Mouse (Mus musculus) hindbrain, embryonic 11.5 days (tissue): ENCODE measurements around the gene Pan2. TPM values are rescaled to one million over a fixed set of nuclear protein-coding genes. Genes with fewer than 3 reads are reported as not detected.

Experiments used
- ATAC-seq: fragments of 200-750 bp; cut with Nextera tagmentation; 2 replicates; pipeline ENCODE4 v1.8.0; 2017; ENCODE audit warnings: mild to moderate bottlenecking, moderate TSS enrichment, moderate library complexity; ENCODE audit not compliant: low FRiP score
- DNase-seq: peaks from one replicate; pipeline ENCODE4 v3.0.0-alpha.2; 2015; ENCODE audit warnings: low spot score
- H3K27ac ChIP-seq: fragments of 300-500 bp; sonication (generic); 2 replicates; pipeline ENCODE4 v1.5.1; 2014; ENCODE audit warnings: mild to moderate bottlenecking, low read depth, low read length
- H3K27me3 ChIP-seq: fragments of 300-500 bp; sonication (generic); 2 replicates; pipeline ENCODE4 v1.6.1; 2014; ENCODE audit warnings: mild to moderate bottlenecking, low read length, moderate library complexity, mixed read lengths; ENCODE audit not compliant: control insufficient read depth, insufficient read depth
- H3K36me3 ChIP-seq: fragments of 300-500 bp; sonication (generic); 2 replicates; pipeline ENCODE4 v1.6.1; 2014; ENCODE audit warnings: mild to moderate bottlenecking, low read length, moderate library complexity, mixed read lengths; ENCODE audit not compliant: control insufficient read depth, insufficient read depth
- H3K4me1 ChIP-seq: fragments of 300-500 bp; sonication (generic); replicated peaks from 2 replicates; pipeline ENCODE4 v1.6.1; 2014; ENCODE audit warnings: low read length, mixed read lengths; ENCODE audit not compliant: control insufficient read depth, insufficient read depth
- H3K4me2 ChIP-seq: fragments of 300-500 bp; sonication (generic); replicated peaks from 2 replicates; pipeline ENCODE4 v1.6.1; 2014; ENCODE audit warnings: mild to moderate bottlenecking, low read depth, low read length
- H3K4me3 ChIP-seq: fragments of 300-500 bp; sonication (generic); 2 replicates; pipeline ENCODE4 v1.5.1; 2014; ENCODE audit warnings: low read depth, low read length
- H3K9ac ChIP-seq: fragments of 300-500 bp; sonication (generic); 2 replicates; pipeline ENCODE4 v1.6.1; 2014; ENCODE audit warnings: low read depth, low read length
- H3K9me3 ChIP-seq: fragments of 300-500 bp; sonication (generic); 2 replicates; pipeline ENCODE4 v1.6.1; 2016; ENCODE audit warnings: low read length; ENCODE audit not compliant: control insufficient read depth
- WGBS: fragments of 180-500 bp; shearing (Covaris S2); extraction: QIAGEN DNeasy Blood & Tissue Kit; methylation state at CpG from one replicate; pipeline ENCODE4 v1.1.7; 2014; 5-methylcytosine and 5-hydroxymethylcytosine counted together
- polyA plus RNA-seq: library from polyadenylated mRNA; unstranded; fragments of >200 nt; fragmentation: Nextera tagmentation; extraction: Ambion mirVana; gene quantifications from 2 replicates; pipeline ENCODE4 v1.2.1, GENCODE M21; 2014

The Pan2 gene
- polyA plus RNA-seq, 1 experiment from 2014 or later = 31.2 TPM

DNA sequence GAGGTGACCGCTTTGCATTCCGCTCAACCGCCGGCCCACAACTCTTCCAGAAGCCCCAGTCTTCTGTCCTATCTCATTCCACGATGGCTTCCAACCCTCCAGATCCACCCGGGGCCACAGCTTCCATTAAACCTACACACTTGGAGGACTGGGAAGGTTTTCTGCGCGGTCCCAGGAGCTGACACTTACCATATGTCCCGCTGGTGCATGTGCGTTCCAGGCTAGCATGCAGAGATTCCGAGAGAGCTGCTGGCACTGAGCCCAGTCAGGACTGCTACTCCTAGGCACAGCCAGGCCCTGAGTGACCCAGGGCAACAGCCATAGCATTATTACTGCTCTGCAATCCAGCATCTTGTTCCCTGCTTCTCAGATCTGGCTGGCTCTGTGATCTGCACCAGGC lies 5.5 kb upstream of the Pan2 start:
- no peak overlapping the region for H3K27ac ChIP-seq
- no peaks in the 10 kb centered on the region for H3K36me3 ChIP-seq
- ATAC-seq = no peak
- 84% methylated on average over 11 of the region's 11 CpGs for WGBS
- H3K4me1 ChIP-seq = 0 out of 2 replicates have a peak, but pooled peaks cover 3% of the 10 kb centered on the region
- no peaks in the 10 kb centered on the region for H3K9me3 ChIP-seq
- no peak overlapping the region for H3K9ac ChIP-seq
- H3K27me3 ChIP-seq = no peaks in the 10 kb centered on the region
- no peak overlapping the region for H3K4me3 ChIP-seq
- DNase-seq = no peak
- H3K4me2 ChIP-seq = no peak overlapping the region

DNA sequence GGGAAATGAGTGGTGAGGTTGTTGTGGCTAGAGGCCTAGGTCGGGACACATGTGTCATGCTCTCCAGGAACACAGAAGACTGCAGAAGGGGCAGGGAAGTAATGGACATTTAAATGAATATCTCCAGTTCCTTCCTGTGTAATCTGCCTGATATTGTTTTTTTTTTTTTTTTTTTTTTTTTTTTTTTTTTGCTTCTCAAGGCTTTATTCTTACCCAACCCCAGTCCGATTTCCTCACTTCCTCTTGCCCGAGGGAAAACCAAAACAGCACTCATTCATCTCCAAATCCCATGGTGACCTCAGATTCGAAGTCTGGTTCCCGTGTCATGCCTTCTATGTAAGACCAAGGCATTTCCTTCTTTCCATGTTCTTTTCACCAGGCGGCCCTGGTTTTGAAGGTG lies 4.9 kb upstream of the Pan2 start:
- Histone ChIP-seq H3K4me2 (no peak overlapping the region), H3K4me3 (no peak overlapping the region), H3K9me3 (no peaks in the 10 kb centered on the region), H3K27ac (no peak overlapping the region), H3K4me1 (0 out of 2 replicates have a peak, but pooled peaks cover 3% of the 10 kb centered on the region), H3K36me3 (no peaks in the 10 kb centered on the region), H3K9ac (no peak overlapping the region), H3K27me3 (no peaks in the 10 kb centered on the region)
- ATAC-seq (no peak), DNase-seq (no peak)
- 73% methylated on average over 6 of the region's 6 CpGs for whole genome bisulfite sequencing

DNA sequence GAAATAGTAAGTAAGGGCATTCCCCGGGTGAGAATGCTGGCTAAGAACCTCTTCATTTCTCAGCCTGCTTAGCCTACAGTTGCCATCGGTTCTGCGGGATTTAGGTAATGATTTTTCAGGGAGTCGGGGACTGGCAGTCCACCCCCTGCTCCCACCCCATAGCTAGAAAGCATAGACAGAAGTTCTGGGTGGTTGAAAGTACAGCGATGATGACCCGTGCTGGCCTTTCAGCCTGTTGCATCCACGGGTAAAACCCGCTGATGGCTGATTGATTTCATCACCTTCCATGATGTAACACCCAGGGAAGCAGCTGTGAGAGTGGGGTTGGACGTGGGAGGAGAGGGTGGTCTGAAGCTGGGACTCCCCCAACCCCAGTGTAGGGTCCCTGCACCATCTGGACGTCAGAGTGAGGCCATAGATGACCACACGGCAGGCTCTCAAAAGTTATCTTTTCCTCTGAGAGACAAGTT lies 4.4 kb upstream of the Pan2 start, which contains the start of gene Il23a:
Gene Il23a (minus strand): TSS at position 51 of the 470 bp plus-strand sequence.
- Histone ChIP-seq H3K27me3 (no peaks in the 10 kb centered on the region), H3K4me3 (no peak within 1 kb of the TSS), H3K4me1 (0 out of 2 replicates have a peak, but pooled peaks cover 3% of the 10 kb centered on the region), H3K9ac (no peak within 1 kb of the TSS), H3K4me2 (no peak within 1 kb of the TSS), H3K9me3 (no peaks in the 10 kb centered on the region), H3K27ac (no peak within 1 kb of the TSS), H3K36me3 (no peaks in the 10 kb centered on the region)
- 78% methylated on average over 11 of the region's 11 CpGs for WGBS
- no peak for ATAC-seq
- no peak for DNase-seq

DNA sequence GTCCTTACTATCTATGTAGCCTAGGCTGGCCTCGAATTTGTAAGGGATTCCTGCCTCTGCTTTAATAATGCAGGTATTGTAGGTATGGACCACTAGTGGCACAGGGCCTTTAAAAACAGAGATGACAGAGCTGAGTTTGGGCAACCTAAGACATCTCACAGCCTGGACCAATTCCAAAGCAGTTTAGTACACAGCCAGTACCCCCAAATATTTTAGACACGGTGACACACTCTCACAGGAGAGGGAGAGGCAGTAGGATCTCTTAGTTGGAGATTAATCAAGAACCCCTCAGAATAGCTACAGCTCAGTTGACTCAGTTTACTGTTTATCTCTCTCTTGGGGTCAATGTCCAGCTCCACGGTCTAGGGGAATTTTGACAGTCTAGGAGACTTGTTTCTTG lies 778 bp upstream of the Pan2 start:
- Histone ChIP-seq H3K9me3 (no peaks in the 10 kb centered on the region), H3K9ac (peak overlapping the region; percentile 87), H3K4me1 (peaks cover 8% of the 10 kb centered on the region; the same call in 1 of the 2 replicates), H3K36me3 (no peaks in the 10 kb centered on the region), H3K27me3 (no peaks in the 10 kb centered on the region), H3K4me3 (peak overlapping the region; percentile 60), H3K4me2 (peak overlapping the region; percentile 72), H3K27ac (peak overlapping the region; percentile 82)
- whole genome bisulfite sequencing = 42% methylated on average over 3 of the region's 3 CpGs
- no peak for ATAC-seq
- peak; percentile 4 for DNase-seq

DNA sequence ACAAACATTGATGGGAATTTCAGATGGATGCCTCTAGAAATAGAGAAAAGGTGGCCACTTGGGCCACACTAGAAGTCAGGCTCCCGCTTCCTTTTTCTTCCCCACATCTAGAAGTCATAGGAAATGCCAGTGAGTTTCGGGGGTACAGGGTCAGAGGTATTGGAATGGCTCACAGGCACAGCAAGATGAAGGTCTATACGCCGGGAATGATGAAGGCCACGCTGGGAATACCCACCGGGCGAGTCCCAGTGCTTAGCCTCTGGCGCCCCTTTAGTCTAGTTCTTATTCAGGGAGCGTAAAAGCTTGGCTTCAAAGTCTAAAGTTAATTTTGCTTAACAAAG lies 380 bp upstream of the Pan2 start:
- H3K36me3 ChIP-seq = no peaks in the 10 kb centered on the region
- peak overlapping the region; percentile 72 for H3K4me2 ChIP-seq
- ATAC-seq (peak; percentile 69), DNase-seq (no peak)
- peak overlapping the region; percentile 82 for H3K27ac ChIP-seq
- no peaks in the 10 kb centered on the region for H3K9me3 ChIP-seq
- peaks cover 8% of the 10 kb centered on the region; the same call in 1 of the 2 replicates for H3K4me1 ChIP-seq
- peak overlapping the region; percentile 87 for H3K9ac ChIP-seq
- H3K4me3 ChIP-seq = peak overlapping the region; percentile 60
- no peaks in the 10 kb centered on the region for H3K27me3 ChIP-seq
- WGBS = under 1% methylated on average over 9 of the region's 9 CpGs

DNA sequence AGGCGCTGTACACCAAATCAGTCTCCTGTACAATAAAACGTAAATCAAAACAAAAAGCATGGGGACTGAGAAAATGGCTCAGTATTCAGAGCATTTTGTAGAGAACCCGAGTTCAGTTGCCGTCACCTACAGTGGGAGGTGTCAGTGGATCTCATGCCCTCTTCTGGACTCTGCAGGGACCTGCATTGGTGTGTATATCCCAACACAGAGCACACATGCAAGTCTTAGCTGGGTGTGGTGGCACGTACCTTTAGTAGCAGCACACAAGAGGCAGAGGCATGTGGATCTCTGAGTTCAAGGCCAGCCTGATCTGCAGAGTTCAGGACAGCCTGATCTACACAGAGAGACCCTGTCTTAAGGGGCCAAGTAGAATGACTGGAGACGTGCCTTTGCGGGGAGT lies 6.5 kb downstream of the Pan2 start:
- DNase-seq (no peak), ATAC-seq (no peak)
- H3K9ac ChIP-seq = no peak overlapping the region
- peaks cover under 1% of the 10 kb centered on the region; the same call in 1 of the 2 replicates for H3K4me1 ChIP-seq
- H3K36me3 ChIP-seq = peaks cover 6% of the 10 kb centered on the region; the same call in 1 of the 2 replicates
- no peaks in the 10 kb centered on the region for H3K9me3 ChIP-seq
- 91% methylated on average over 7 of the region's 7 CpGs for WGBS
- H3K4me2 ChIP-seq = no peak overlapping the region
- H3K4me3 ChIP-seq = no peak overlapping the region
- H3K27ac ChIP-seq = no peak overlapping the region
- H3K27me3 ChIP-seq = no peaks in the 10 kb centered on the region

DNA sequence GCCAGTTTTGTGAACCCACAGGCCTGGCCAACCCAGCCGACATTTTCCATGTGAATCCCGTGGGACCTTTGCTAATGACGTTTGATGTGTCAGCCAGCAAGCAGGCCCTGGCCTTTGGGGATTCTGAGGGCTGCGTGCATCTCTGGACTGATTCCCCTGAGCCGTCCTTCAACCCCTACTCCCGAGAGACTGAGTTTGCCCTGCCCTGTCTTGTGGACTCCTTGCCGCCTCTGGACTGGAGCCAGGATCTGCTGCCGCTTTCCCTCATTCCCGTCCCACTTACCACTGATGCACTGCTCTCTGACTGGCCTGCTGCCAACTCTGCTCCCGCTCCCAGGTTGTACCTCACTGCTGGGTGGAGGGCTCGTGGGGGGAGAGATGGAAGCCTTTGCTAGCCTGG lies 7.0 kb downstream of the Pan2 start:
- ATAC-seq (no peak), DNase-seq (no peak)
- H3K27me3 ChIP-seq = no peaks in the 10 kb centered on the region
- 87% methylated on average over 11 of the region's 11 CpGs for WGBS
- H3K27ac ChIP-seq = no peak overlapping the region
- no peaks in the 10 kb centered on the region for H3K9me3 ChIP-seq
- H3K4me3 ChIP-seq = no peak overlapping the region
- peaks cover 10% of the 10 kb centered on the region; the same call in 1 of the 2 replicates for H3K36me3 ChIP-seq
- no peaks in the 10 kb centered on the region for H3K4me1 ChIP-seq
- H3K4me2 ChIP-seq = no peak overlapping the region
- H3K9ac ChIP-seq = no peak overlapping the region

DNA sequence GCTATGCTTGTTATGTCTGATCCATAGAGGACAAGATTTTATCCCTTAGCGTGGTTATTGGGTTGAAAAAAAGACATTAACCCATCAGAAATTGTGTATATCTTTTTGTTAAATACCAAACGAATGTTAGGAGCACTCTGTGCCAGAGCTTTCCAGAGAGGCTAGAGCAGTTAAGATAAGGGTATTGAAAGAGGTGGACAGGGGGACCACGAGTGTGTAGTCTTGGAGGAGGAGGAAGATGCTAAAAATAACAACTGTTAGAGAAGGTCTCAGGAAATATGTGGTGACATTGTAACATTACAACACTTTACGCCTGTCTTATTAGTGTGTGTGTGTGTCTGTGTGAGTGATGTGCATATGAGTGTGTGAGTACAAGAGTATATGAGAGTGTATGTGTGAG lies 7.8 kb downstream of the Pan2 start:
- 90% methylated on average over 4 of the region's 4 CpGs for WGBS
- DNase-seq = no peak
- Histone ChIP-seq H3K9ac (no peak overlapping the region), H3K4me3 (no peak overlapping the region), H3K4me1 (no peaks in the 10 kb centered on the region), H3K9me3 (no peaks in the 10 kb centered on the region), H3K4me2 (no peak overlapping the region), H3K27me3 (no peaks in the 10 kb centered on the region), H3K36me3 (peaks cover 13% of the 10 kb centered on the region; the same call in 1 of the 2 replicates), H3K27ac (no peak overlapping the region)
- ATAC-seq = no peak

DNA sequence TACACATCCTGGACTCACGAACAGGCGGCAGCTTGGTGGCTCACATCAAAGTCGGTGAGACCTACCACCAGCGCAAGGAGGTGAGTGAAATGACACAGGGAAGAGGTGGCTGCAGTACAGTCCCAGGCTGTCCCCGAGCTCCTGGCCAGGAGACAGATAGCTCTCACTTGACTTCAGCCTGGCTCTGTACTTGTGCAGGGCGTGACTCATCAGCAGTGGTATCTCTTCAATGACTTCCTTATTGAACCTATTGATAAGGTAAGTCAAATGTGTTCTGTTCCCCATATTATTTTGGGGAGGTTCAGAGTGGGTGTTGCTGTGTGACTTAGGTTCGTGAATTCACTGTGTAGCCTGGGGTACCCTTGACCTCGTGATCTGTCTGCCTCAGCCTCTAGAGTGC lies 12.4 kb downstream of the Pan2 start:
- ATAC-seq = no peak
- H3K4me2 ChIP-seq = no peak overlapping the region
- H3K9ac ChIP-seq = no peak overlapping the region
- WGBS = 95% methylated on average over 8 of the region's 8 CpGs
- no peak overlapping the region for H3K27ac ChIP-seq
- H3K4me3 ChIP-seq = no peak overlapping the region
- no peaks in the 10 kb centered on the region for H3K4me1 ChIP-seq
- H3K27me3 ChIP-seq = no peaks in the 10 kb centered on the region
- DNase-seq = no peak
- no peaks in the 10 kb centered on the region for H3K9me3 ChIP-seq
- H3K36me3 ChIP-seq = peaks cover 13% of the 10 kb centered on the region; the same call in 1 of the 2 replicates
